Mouse (Mus musculus): ENCODE results near the gene C1qtnf12. TPM values are rescaled to one million over a fixed set of nuclear protein-coding genes. Genes with fewer than 3 reads are reported as not detected.

C1qtnf12 gene
- polyA plus RNA-seq, 1 experiment, result 8.6 TPM

GRCm38 (mm10) chr4:155970286-155970685 lies 8.2 kb downstream of the C1qtnf12 start:
- TF ChIP-seq CTCF (IDR thresholded peaks at IDR 0.05; ENCODE audit: borderline replicate concordance, extremely low read depth, insufficient read depth, insufficient read length) (no peak), POLR2A (IDR thresholded peaks at IDR 0.05; ENCODE audit: borderline replicate concordance, extremely low read depth, insufficient read depth, insufficient read length, poor library complexity, severe bottlenecking) (no peak)
- no peak for DNase-seq (ENCODE audit: low read depth)

- no peak for DNase-seq (ENCODE audit: low read depth)
- TF ChIP-seq POLR2A (IDR thresholded peaks at IDR 0.05; ENCODE audit: borderline replicate concordance, extremely low read depth, insufficient read depth, insufficient read length, poor library complexity, severe bottlenecking) (no peak), CTCF (IDR thresholded peaks at IDR 0.05; ENCODE audit: borderline replicate concordance, extremely low read depth, insufficient read depth, insufficient read length) (no peak)
Measured at GRCm38 (mm10) chr4:155972651-155973050, 10.5 kb downstream of the C1qtnf12 start.

- DNase-seq (ENCODE audit: low read depth), result no peak
- no peak for TF ChIP-seq CTCF (IDR thresholded peaks at IDR 0.05; ENCODE audit: borderline replicate concordance, extremely low read depth, insufficient read depth, insufficient read length)
- TF ChIP-seq POLR2A (IDR thresholded peaks at IDR 0.05; ENCODE audit: borderline replicate concordance, extremely low read depth, insufficient read depth, insufficient read length, poor library complexity, severe bottlenecking), result no peak
Measured at GRCm38 (mm10) chr4:155973239-155973638, 11.1 kb downstream of the C1qtnf12 start.

GRCm38 (mm10) chr4:155981436-155982082 lies 19.4 kb downstream of the C1qtnf12 start:
- no peak for TF ChIP-seq POLR2A (IDR thresholded peaks at IDR 0.05; ENCODE audit: borderline replicate concordance, extremely low read depth, insufficient read depth, insufficient read length, poor library complexity, severe bottlenecking)
- no peak for TF ChIP-seq CTCF (IDR thresholded peaks at IDR 0.05; ENCODE audit: borderline replicate concordance, extremely low read depth, insufficient read depth, insufficient read length)
- no peak for DNase-seq (ENCODE audit: low read depth)

- TF ChIP-seq POLR2A (IDR thresholded peaks at IDR 0.05; ENCODE audit: borderline replicate concordance, extremely low read depth, insufficient read depth, insufficient read length, poor library complexity, severe bottlenecking) (no peak), CTCF (IDR thresholded peaks at IDR 0.05; ENCODE audit: borderline replicate concordance, extremely low read depth, insufficient read depth, insufficient read length) (no peak)
- DNase-seq (ENCODE audit: low read depth), result peak; percentile 32
Measured at GRCm38 (mm10) chr4:155983788-155984187, 21.7 kb downstream of the C1qtnf12 start.

- DNase-seq (ENCODE audit: low read depth), result no peak
- no peak for TF ChIP-seq POLR2A (IDR thresholded peaks at IDR 0.05; ENCODE audit: borderline replicate concordance, extremely low read depth, insufficient read depth, insufficient read length, poor library complexity, severe bottlenecking)
- TF ChIP-seq CTCF (IDR thresholded peaks at IDR 0.05; ENCODE audit: borderline replicate concordance, extremely low read depth, insufficient read depth, insufficient read length), result no peak
Measured at GRCm38 (mm10) chr4:155991211-155991907, 29.2 kb downstream of the C1qtnf12 start.

- no peak for TF ChIP-seq CTCF (IDR thresholded peaks at IDR 0.05; ENCODE audit: borderline replicate concordance, extremely low read depth, insufficient read depth, insufficient read length)
- no peak for TF ChIP-seq POLR2A (IDR thresholded peaks at IDR 0.05; ENCODE audit: borderline replicate concordance, extremely low read depth, insufficient read depth, insufficient read length, poor library complexity, severe bottlenecking)
- no peak for DNase-seq (ENCODE audit: low read depth)
Measured at GRCm38 (mm10) chr4:155991908-155992230, 29.8 kb downstream of the C1qtnf12 start.

- peak; percentile 98 for DNase-seq (ENCODE audit: low read depth)
- TF ChIP-seq POLR2A (IDR thresholded peaks at IDR 0.05; ENCODE audit: borderline replicate concordance, extremely low read depth, insufficient read depth, insufficient read length, poor library complexity, severe bottlenecking) (peak; percentile 85), CTCF (IDR thresholded peaks at IDR 0.05; ENCODE audit: borderline replicate concordance, extremely low read depth, insufficient read depth, insufficient read length) (peak; percentile 74)
Measured at GRCm38 (mm10) chr4:155992241-155992905, 30.3 kb downstream of the C1qtnf12 start, which contains the start of the genes B3galt6 and Sdf4. B3galt6 (minus strand) TSS chr4:155992649. Sdf4 (plus strand) TSS chr4:155992872.

- TF ChIP-seq POLR2A (IDR thresholded peaks at IDR 0.05; ENCODE audit: borderline replicate concordance, extremely low read depth, insufficient read depth, insufficient read length, poor library complexity, severe bottlenecking) (peak; percentile 69; the same call in 1 of the 2 replicates), CTCF (IDR thresholded peaks at IDR 0.05; ENCODE audit: borderline replicate concordance, extremely low read depth, insufficient read depth, insufficient read length) (no peak)
- peak; percentile 98 for DNase-seq (ENCODE audit: low read depth)
Measured at GRCm38 (mm10) chr4:155992906-155993547, 30.9 kb downstream of the C1qtnf12 start.

- DNase-seq (ENCODE audit: low read depth), result no peak
- no peak for TF ChIP-seq CTCF (IDR thresholded peaks at IDR 0.05; ENCODE audit: borderline replicate concordance, extremely low read depth, insufficient read depth, insufficient read length)
Measured at GRCm38 (mm10) chr4:155993606-155994005, 31.5 kb downstream of the C1qtnf12 start.

GRCm38 (mm10) chr4:156004109-156004508 lies 42.0 kb downstream of the C1qtnf12 start:
- no peak for TF ChIP-seq POLR2A (IDR thresholded peaks at IDR 0.05; ENCODE audit: borderline replicate concordance, extremely low read depth, insufficient read depth, insufficient read length, poor library complexity, severe bottlenecking)
- DNase-seq (ENCODE audit: low read depth), result no peak

Measured in brain, embryonic 14.5 days (tissue).